Mouse (Mus musculus) thymus, adult 2 months (tissue): Measurements from ENCODE around the gene Tmem184a.

Source experiments
- CTCF ChIP-seq: fragments of 200-500 bp; IDR thresholded peaks from 2 replicates; pipeline ENCODE4 v1.5.1; 2012; ENCODE audit warnings: mild to moderate bottlenecking, control low read depth, low read length, moderate library complexity, borderline replicate concordance; ENCODE audit not compliant: control insufficient read depth, poor library complexity, insufficient read depth; ENCODE audit errors: extremely low read depth
- POLR2A ChIP-seq: fragments of 200-500 bp; IDR thresholded peaks from 2 replicates; pipeline ENCODE4 v1.6.1; 2012; ENCODE audit warnings: mild to moderate bottlenecking, low read length, control low read depth, moderate library complexity; ENCODE audit not compliant: control insufficient read depth, poor library complexity, insufficient read depth; ENCODE audit errors: extremely low read depth

GRCm38 (mm10) chr5:139825947-139826346, 6.2 kb upstream of the Tmem184a start:
- TF ChIP-seq CTCF (no peak), POLR2A (no peak)
